Mouse (Mus musculus): ENCODE data around the gene Pnpo. TPM values are rescaled to one million over a fixed set of nuclear protein-coding genes. Genes with fewer than 3 reads are reported as not detected.

Pnpo gene
- total RNA-seq (2014; rRNA removed) (31.5 and 37.2 TPM in 2 replicates), polyA plus RNA-seq (2015; fragmentation: Nextera tagmentation; extraction: Ambion mirVana) (37.3 and 38.3 TPM in 2 replicates)

DNA sequence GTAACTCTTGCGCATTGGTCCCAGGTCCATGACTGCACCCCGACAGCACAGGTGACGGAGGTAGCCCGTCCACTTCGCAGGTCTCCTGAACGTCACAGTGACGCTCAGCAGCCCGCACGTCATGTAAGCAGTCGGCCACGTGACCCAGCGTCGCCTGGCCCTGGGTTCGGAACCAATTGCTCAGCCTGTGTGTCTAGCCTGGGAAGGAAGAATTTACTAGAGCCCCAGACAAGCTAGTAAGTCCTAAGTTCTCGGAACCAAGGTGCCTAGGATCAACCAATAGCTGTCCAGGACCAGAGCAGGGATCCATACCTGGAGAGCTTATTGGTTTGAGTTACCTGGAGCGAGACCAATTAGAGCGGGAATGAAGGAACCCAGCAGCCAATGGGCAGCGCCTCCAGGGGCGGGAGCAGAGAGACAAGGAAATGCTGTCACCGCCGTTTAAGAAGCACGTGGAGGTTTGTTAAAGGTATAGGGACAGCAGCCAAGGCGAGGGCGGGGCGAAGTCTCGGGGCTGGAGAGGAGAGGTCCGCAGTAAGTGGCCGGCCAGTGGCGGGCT lies at the start of gene Pnpo:
Gene Pnpo (minus strand): TSS at position 241 of the 559 bp plus-strand sequence.
- H3K9me3 ChIP-seq (ENCODE audit: low read length): no peaks in the 10 kb centered on the region
- H3K36me3 ChIP-seq (ENCODE audit: insufficient read depth, low read length): no peaks in the 10 kb centered on the region
- no peaks in the 10 kb centered on the region for H3K27me3 ChIP-seq (ENCODE audit: insufficient read depth, low read length)
- H3K27ac ChIP-seq: peak within 1 kb of the TSS; percentile 64; the same call in 1 of the 2 replicates
- TF ChIP-seq CTCF (IDR thresholded peaks at IDR 0.05; ENCODE audit: low read depth): no peak
- ATAC-seq: peak; percentile 96
- DNase-seq (ENCODE audit: low spot score): peak; percentile 96
- peak within 1 kb of the TSS; percentile 44 for H3K4me3 ChIP-seq (ENCODE audit: low read length)
- peaks cover 6% of the 10 kb centered on the region; the same call in 1 of the 2 replicates for H3K4me1 ChIP-seq (ENCODE audit: insufficient read depth, low read length)
- WGBS: under 1% methylated on average over 29 of the region's 29 CpGs
- peak within 1 kb of the TSS; percentile 47 for H3K9ac ChIP-seq (replicated peaks; ENCODE audit: low read length)
- H3K4me2 ChIP-seq (ENCODE audit: low read depth, low read length): peak within 1 kb of the TSS; percentile 87

GRCm38 (mm10) chr11:96992722-96993311 lies 49.0 kb upstream of the Pnpo start:
- no peak for TF ChIP-seq CTCF (IDR thresholded peaks at IDR 0.05; ENCODE audit: low read depth)
- H3K4me2 ChIP-seq (ENCODE audit: low read depth, low read length): no peak overlapping the region
- H3K9ac ChIP-seq (replicated peaks; ENCODE audit: low read length): no peak overlapping the region
- no peak for DNase-seq (ENCODE audit: low spot score)
- H3K27ac ChIP-seq: no peak overlapping the region; the same call in 1 of the 2 replicates
- H3K27me3 ChIP-seq (ENCODE audit: insufficient read depth, low read length): no peaks in the 10 kb centered on the region
- no peaks in the 10 kb centered on the region for H3K9me3 ChIP-seq (ENCODE audit: low read length)
- peaks cover 2% of the 10 kb centered on the region; the same call in 1 of the 2 replicates for H3K4me1 ChIP-seq (ENCODE audit: insufficient read depth, low read length)
- no peaks in the 10 kb centered on the region for H3K36me3 ChIP-seq (ENCODE audit: insufficient read depth, low read length)
- ATAC-seq: no peak
- H3K4me3 ChIP-seq (ENCODE audit: low read length): no peak overlapping the region
- 51% methylated on average over 8 of the region's 8 CpGs for WGBS

- no peak overlapping the region for H3K4me2 ChIP-seq (ENCODE audit: low read depth, low read length)
- H3K9ac ChIP-seq (replicated peaks; ENCODE audit: low read length): no peak overlapping the region
- H3K27me3 ChIP-seq (ENCODE audit: insufficient read depth, low read length): no peaks in the 10 kb centered on the region
- H3K27ac ChIP-seq: no peak overlapping the region
- DNase-seq (ENCODE audit: low spot score): no peak
- peaks cover 5% of the 10 kb centered on the region; the same call in 1 of the 2 replicates for H3K4me1 ChIP-seq (ENCODE audit: insufficient read depth, low read length)
- no peak for ATAC-seq
- no peaks in the 10 kb centered on the region for H3K9me3 ChIP-seq (ENCODE audit: low read length)
- no peaks in the 10 kb centered on the region for H3K36me3 ChIP-seq (ENCODE audit: insufficient read depth, low read length)
- no peak overlapping the region for H3K4me3 ChIP-seq (ENCODE audit: low read length)
- TF ChIP-seq CTCF (IDR thresholded peaks at IDR 0.05; ENCODE audit: low read depth): no peak
- 81% methylated on average over 5 of the region's 5 CpGs for WGBS
Measured at GRCm38 (mm10) chr11:96991501-96991900, 47.7 kb upstream of the Pnpo start.

DNA sequence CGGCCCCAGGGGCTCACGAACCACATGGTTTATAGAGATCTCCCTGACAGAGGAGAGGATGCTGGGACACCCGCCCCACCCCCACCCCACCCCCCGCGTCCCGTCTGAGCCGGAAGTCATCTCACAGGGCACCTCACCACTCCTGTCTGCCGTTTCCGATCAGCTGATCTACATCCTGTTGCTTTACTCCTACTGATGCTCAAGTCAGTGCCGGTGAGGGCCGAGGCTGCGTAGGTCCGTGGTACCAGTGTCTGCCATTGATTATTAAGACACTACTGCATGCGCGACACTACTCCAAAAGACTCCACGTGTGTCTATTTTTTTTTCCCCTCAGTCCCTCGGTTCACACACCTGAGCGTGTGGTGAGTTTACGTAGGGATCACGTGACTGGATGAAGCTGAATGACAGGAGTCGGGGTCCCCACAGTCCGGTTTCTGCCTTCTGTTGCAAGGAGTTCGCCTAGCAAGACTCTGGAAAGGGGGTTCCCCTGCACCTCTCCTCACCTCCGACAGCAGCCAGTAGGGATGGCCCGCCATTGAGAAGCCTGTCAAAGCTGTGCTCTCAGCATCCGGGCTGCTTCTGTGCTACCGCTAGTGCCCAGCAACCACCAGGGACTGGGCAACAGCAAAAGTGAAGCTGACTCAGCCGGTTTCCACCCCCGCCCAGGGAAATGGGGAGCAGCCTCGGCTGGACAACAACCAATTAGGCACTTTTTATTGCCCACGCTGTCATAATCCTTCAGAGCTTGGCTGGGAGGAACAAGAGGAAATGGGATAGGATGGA lies 44.3 kb upstream of the Pnpo start:
- 6% methylated on average over 31 of the region's 31 CpGs for WGBS
- Histone ChIP-seq H3K4me1 (ENCODE audit: insufficient read depth, low read length) (peaks cover 5% of the 10 kb centered on the region; the same call in 1 of the 2 replicates), H3K27me3 (ENCODE audit: insufficient read depth, low read length) (0 out of 2 replicates have a peak, but pooled peaks cover 5% of the 10 kb centered on the region), H3K36me3 (ENCODE audit: insufficient read depth, low read length) (no peaks in the 10 kb centered on the region), H3K4me2 (ENCODE audit: low read depth, low read length) (peak overlapping the region; percentile 50), H3K9me3 (ENCODE audit: low read length) (no peaks in the 10 kb centered on the region), H3K27ac (peak overlapping the region; percentile 36; the same call in 1 of the 2 replicates), H3K9ac (replicated peaks; ENCODE audit: low read length) (no peak overlapping the region), H3K4me3 (ENCODE audit: low read length) (peak overlapping the region; percentile 29)
- ATAC-seq: peak; percentile 72
- DNase-seq (ENCODE audit: low spot score): peak; percentile 48
- TF ChIP-seq CTCF (IDR thresholded peaks at IDR 0.05; ENCODE audit: low read depth): no peak

DNA sequence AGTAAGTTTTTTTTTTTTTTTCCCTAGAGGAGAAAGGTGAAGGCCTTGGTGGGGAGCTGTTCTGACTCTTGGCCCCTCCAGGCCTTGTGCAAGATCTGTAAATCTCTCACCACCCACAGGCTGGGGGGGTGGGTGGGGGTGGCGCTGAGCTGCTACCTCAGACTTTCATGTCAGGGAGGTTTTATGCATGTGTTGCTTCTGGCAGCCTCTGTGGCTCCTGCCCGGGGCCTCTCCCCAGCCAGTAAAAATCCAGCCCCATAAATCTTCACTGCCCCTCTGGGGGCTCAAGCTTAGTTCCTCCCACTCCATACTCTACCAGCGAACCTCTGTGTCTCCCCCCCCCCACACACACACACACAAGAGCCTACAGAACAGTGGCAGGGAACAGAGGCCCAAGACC lies 42.7 kb upstream of the Pnpo start:
- H3K27ac ChIP-seq: no peak overlapping the region
- 0 out of 2 replicates have a peak, but pooled peaks cover 5% of the 10 kb centered on the region for H3K27me3 ChIP-seq (ENCODE audit: insufficient read depth, low read length)
- H3K9ac ChIP-seq (replicated peaks; ENCODE audit: low read length): no peak overlapping the region
- DNase-seq (ENCODE audit: low spot score) (no peak), ATAC-seq (no peak)
- H3K36me3 ChIP-seq (ENCODE audit: insufficient read depth, low read length): no peaks in the 10 kb centered on the region
- TF ChIP-seq CTCF (IDR thresholded peaks at IDR 0.05; ENCODE audit: low read depth): no peak
- H3K4me2 ChIP-seq (ENCODE audit: low read depth, low read length): no peak overlapping the region
- 56% methylated on average over 3 of the region's 3 CpGs for WGBS
- H3K4me3 ChIP-seq (ENCODE audit: low read length): no peak overlapping the region
- no peaks in the 10 kb centered on the region for H3K9me3 ChIP-seq (ENCODE audit: low read length)
- peaks cover 5% of the 10 kb centered on the region; the same call in 1 of the 2 replicates for H3K4me1 ChIP-seq (ENCODE audit: insufficient read depth, low read length)

DNA sequence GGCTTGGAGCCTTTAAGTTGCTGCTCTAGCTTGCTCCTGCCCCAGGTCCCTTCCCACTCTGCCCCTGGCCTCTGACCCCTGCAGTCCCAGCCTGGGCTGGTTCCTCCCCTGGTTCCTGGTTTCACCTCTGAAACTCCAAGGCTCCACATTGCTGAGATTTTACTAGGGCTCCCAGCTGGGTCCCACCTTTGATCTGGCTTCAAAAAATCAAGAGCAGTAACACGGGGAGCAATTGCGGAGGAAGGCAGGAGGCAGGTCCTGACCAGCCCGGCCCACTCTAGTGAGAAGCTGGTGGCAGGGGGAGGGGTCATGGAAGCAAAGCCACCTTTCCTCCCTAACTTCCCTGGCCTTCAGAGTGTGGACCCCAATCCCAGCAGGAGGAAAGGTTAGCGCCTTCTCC lies 41.1 kb upstream of the Pnpo start:
- Histone ChIP-seq H3K27ac (no peak overlapping the region), H3K9me3 (ENCODE audit: low read length) (no peaks in the 10 kb centered on the region), H3K9ac (replicated peaks; ENCODE audit: low read length) (no peak overlapping the region), H3K4me2 (ENCODE audit: low read depth, low read length) (no peak overlapping the region), H3K4me3 (ENCODE audit: low read length) (no peak overlapping the region), H3K4me1 (ENCODE audit: insufficient read depth, low read length) (peaks cover 5% of the 10 kb centered on the region; the same call in 1 of the 2 replicates), H3K36me3 (ENCODE audit: insufficient read depth, low read length) (no peaks in the 10 kb centered on the region), H3K27me3 (ENCODE audit: insufficient read depth, low read length) (0 out of 2 replicates have a peak, but pooled peaks cover 5% of the 10 kb centered on the region)
- 31% methylated on average over 4 of the region's 4 CpGs for WGBS
- ATAC-seq: no peak
- no peak for DNase-seq (ENCODE audit: low spot score)
- TF ChIP-seq CTCF (IDR thresholded peaks at IDR 0.05; ENCODE audit: low read depth): no peak

Data from hindbrain, postnatal 0 days (tissue).